Mouse (Mus musculus) small intestine, adult 2 months (tissue): Measurements from ENCODE around the gene Tec.
A peak's percentile ranks its signal among the peaks of the same experiment; 100 is the strongest.

Source experiments
- CTCF ChIP-seq: fragments of 200-500 bp; IDR thresholded peaks from 2 replicates; pipeline ENCODE4 v1.5.1; 2012; ENCODE audit warnings: low read depth, mild to moderate bottlenecking, control low read depth, inconsistent platforms, low read length, moderate library complexity, mixed read lengths; ENCODE audit not compliant: insufficient replicate concordance, insufficient read length; ENCODE audit errors: extremely low read depth
- POLR2A ChIP-seq: fragments of 200-500 bp; IDR thresholded peaks from 2 replicates; pipeline ENCODE4 v1.6.1; 2012; ENCODE audit warnings: low read depth, mild to moderate bottlenecking, control low read depth, inconsistent platforms, low read length, moderate library complexity

DNA sequence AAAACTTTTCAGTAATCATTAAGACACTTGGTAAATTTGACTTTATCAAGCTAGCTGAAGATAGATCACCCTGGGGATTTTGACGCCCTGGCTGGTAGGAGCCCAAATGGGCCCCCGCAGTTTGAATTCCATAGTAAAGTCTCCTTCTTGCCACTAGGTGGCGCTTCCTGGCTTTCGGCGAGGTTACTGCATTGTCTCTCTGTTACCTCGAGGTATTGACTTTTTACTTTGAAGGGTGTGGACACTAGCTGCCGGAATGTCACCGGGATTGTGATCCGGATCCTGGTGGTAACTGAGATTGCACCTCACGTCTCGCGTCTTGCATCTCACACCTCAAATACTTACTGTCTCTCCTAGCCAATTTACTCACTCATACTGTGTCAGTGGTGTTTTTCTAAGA, 23.3 kb upstream of the Tec start:
- TF ChIP-seq CTCF = peak; percentile 90; the same call in 1 of the 2 replicates
- no peak for TF ChIP-seq POLR2A
